Mouse (Mus musculus): ENCODE data around the gene Olfr1196. TPM values are rescaled to one million over a fixed set of nuclear protein-coding genes. Genes with fewer than 3 reads are reported as not detected.
"Not testable (repeated sequence)": the region's sequence is repeated elsewhere in the genome, so short reads cannot be mapped to it uniquely, and the experiment has no call there.

Gene Olfr1196
- total RNA-seq (2021) = not detected
- long read RNA-seq = 0 reads

DNA sequence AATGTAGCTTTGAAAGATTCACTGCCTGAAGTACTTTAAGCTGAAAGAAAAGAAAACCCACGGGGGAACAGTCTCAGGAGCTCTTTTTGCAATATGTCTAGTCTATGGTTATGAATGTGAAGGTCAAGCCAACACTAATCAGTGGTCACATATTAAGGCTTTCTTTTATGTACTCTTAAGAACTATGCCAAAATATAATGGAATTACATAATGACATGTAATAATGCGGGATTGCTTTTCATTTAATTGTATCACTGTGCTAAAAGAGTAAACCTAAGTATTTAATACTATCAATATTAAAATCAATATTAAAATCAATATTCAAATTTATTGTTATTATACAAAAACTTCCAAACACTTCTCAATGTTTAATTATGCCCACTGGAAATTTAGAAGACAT lies at the start of gene Olfr1196:
TSS of gene Olfr1196 (minus strand) at position 101 of the 400 bp plus-strand sequence.
- no peak for DNase-seq (ENCODE audit: low spot score in 2 of 2)

DNA sequence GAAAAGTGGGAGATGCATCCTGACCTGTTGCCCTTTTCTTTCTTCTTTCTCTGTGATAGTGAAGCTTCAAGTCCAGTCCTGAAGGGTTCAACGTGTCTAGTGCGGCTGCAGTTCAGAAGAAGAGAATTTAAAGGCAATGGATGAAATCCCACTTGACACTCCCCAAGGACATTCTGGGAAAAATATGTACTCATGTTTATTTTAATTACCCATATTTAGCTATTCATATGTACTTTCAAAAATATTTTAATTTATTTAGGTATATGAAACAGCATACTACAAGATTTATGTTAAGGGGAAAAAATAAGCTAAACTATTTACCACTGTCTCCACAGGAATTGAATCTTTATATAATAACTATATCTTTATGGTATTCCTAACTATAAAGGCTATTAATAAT lies 46.9 kb upstream of the Olfr1196 start, which contains the start of gene Olfr1198:
TSS of gene Olfr1198 (minus strand) at position 101 of the 400 bp plus-strand sequence.
- DNase-seq (ENCODE audit: low spot score in 2 of 2) = no peak

DNA sequence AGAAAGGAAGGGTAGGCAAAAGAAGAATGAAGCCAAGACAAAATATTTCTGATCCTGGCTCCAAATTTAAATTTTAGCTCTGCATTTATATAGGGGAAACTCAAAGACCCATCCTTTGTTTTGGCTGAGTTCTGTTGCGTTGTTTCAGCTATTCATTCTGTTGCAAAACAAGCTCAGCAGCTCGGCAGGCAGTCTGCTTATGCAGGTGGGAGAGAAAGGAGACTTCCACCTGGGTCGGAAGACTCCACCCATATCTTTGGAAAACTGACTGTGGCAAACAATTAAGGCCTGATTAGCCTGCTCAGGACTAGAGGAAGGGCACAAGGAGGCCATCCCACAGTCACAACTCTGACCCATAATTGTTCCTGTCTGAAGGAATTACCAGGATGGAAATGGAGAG lies 39.0 kb upstream of the Olfr1196 start:
- DNase-seq (ENCODE audit: low spot score in 2 of 2) = no peak

DNA sequence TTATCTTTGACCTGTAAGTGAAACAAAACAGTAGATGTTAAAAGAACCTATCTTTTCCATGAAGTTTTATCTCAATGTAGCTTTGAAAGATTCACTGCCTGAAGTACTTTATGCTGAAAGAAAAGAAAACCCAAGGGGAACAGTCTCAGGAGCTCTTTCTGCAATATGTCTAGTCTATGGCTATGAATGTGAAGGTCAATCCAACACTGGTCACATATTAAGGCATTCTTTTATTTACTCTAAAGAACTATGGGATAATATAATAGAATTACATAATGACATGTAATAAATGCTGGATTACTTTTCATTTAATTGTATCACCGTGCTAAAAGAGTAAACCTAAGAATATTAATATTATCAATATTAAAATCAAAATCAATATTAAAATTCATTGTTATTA lies 27.9 kb upstream of the Olfr1196 start, which contains the start of gene Olfr1197:
TSS of gene Olfr1197 (minus strand) at position 101 of the 400 bp plus-strand sequence.
- no peak for DNase-seq (ENCODE audit: low spot score in 2 of 2)

DNA sequence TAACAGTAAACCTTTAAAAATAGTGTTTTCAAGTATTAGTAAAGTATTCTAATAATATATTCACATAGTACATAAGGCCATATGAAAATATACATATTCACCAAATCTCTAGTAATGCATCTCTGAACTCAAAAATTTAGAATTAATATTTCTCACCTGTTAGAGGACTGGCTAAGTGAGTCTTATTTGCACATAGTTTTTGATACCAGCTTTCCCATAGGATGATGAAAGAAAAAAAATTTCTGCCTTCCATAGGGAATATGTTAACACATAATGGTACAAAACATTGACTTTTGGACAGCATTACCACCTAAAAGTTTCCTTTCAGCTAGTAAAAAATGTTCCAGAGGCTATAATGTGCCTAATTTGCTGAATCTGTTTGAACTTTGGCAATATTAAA lies 15.3 kb downstream of the Olfr1196 start, which contains the start of gene Olfr1195:
TSS of gene Olfr1195 (minus strand) at position 101 of the 400 bp plus-strand sequence.
- DNase-seq (ENCODE audit: low spot score in 2 of 2) = no peak

DNA sequence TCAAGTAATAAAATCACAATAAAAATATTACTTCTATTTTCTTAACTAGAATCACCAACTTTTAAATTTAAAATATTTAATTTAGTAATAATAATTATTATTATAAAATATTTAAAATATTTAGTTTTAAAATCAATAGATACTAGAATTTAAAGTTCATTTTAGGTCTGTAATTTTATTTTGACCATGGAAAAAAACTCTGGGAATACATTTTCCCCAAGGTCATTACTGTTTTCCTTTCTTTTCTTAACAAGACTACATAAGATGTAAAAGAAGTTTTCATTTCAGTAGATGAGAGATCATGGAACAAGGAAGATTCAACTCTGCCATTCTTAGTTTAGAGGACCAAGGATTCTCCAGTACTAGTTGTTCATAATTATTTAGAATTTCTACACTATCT lies 29.1 kb downstream of the Olfr1196 start, which contains the start of gene Olfr1193:
TSS of gene Olfr1193 (plus strand) at position 301 of the 400 bp plus-strand sequence.
- not testable (repeated sequence) for DNase-seq (ENCODE audit: low spot score in 2 of 2)

DNA sequence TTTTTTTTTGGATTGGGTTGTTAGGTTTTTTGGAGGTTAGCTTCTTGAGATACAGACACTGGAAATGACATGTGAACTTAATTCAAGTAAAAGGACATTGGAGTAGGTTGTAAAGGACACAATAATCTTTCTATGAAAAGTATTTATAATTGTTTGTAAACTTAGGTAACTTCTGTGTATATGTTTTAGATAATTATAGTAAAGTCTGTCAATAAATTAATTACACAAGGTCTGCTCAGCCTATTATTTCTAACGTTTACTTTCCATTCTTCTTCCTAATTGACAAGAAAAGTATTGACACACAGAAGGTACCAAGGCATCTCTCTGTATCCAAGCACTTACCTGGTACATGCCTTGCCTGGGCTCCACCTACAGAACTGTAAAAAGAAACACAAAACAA lies 56.2 kb downstream of the Olfr1196 start, which contains the start of gene Olfr1192-ps1:
TSS of gene Olfr1192-ps1 (plus strand) at position 301 of the 400 bp plus-strand sequence.
- DNase-seq (ENCODE audit: low spot score in 2 of 2) = no peak

Other genes starting within 250 kb of the Olfr1196 start
- gene Olfr1183, start 249.7 kb downstream of the Olfr1196 start, total RNA-seq (2021) = not detected
- not detected for gene Olfr1184, start 221.0 kb downstream of the Olfr1196 start, total RNA-seq (2021)
- gene Olfr1185-ps1, start 211.3 kb downstream of the Olfr1196 start, total RNA-seq (2021) = not detected
- not detected for gene Olfr1186, start 186.0 kb downstream of the Olfr1196 start, total RNA-seq (2021)
- gene Olfr1188, start 147.7 kb downstream of the Olfr1196 start, total RNA-seq (2021) = not detected
- not detected for gene Olfr1189, start 118.1 kb downstream of the Olfr1196 start, total RNA-seq (2021)
- gene Olfr1191-ps1, start 64.1 kb downstream of the Olfr1196 start, total RNA-seq (2021) = not detected
- not detected for gene Olfr1192-ps1, start 56.1 kb downstream of the Olfr1196 start, total RNA-seq (2021)
- gene Olfr1193, start 29.0 kb downstream of the Olfr1196 start, total RNA-seq (2021) = not detected
- gene Olfr1195, start 15.4 kb downstream of the Olfr1196 start, total RNA-seq (2021) = not detected
- gene Olfr1197, start 27.8 kb upstream of the Olfr1196 start, total RNA-seq (2021) = not detected
- gene Olfr1198, start 46.8 kb upstream of the Olfr1196 start, total RNA-seq (2021) = not detected
- not detected for gene Olfr1199, start 55.9 kb upstream of the Olfr1196 start, total RNA-seq (2021)
- not detected for gene Olfr1200, start 65.9 kb upstream of the Olfr1196 start, total RNA-seq (2021)
- gene Olfr1201, start 88.4 kb upstream of the Olfr1196 start, total RNA-seq (2021) = not detected
- not detected for gene Olfr1202, start 109.9 kb upstream of the Olfr1196 start, total RNA-seq (2021)
- gene Olfr1205, start 125.1 kb upstream of the Olfr1196 start, total RNA-seq (2021) = not detected
- not detected for gene Olfr1204, start 144.7 kb upstream of the Olfr1196 start, total RNA-seq (2021)
- not detected for gene Olfr1206, start 158.6 kb upstream of the Olfr1196 start, total RNA-seq (2021)
- not detected for gene Olfr1208, start 197.7 kb upstream of the Olfr1196 start, total RNA-seq (2021)
- gene Olfr1209, start 210.6 kb upstream of the Olfr1196 start, total RNA-seq (2021) = not detected
- gene Olfr1211, start 233.5 kb upstream of the Olfr1196 start, total RNA-seq (2021) = not detected
- gene Olfr1212, start 249.4 kb upstream of the Olfr1196 start, total RNA-seq (2021) = not detected

All from layer of hippocampus, adult 18-20 months (tissue).